Mouse (Mus musculus) neural tube, embryonic 11.5 days (tissue): ENCODE measurements at regions not wholly inside any gene's neighbourhood (a gene's known extent, or its start where the extent isn't known, plus 50 kb on each side); places are given as distances from the start of the nearest gene placed in this dataset.

Experiments used
- ATAC-seq: fragments of 200-750 bp; cut with Nextera tagmentation; 2 replicates; pipeline ENCODE4 v1.8.0; 2017; ENCODE audit warnings: moderate number of reproducible peaks, mild to moderate bottlenecking, moderate TSS enrichment, moderate library complexity; ENCODE audit not compliant: insufficient read depth, low FRiP score, low TSS enrichment
- DNase-seq: peaks from one replicate; pipeline ENCODE4 v3.0.0-alpha.2; 2015; ENCODE audit warnings: low spot score
- H3K27ac ChIP-seq: fragments of 300-500 bp; sonication (generic); 2 replicates; pipeline ENCODE4 v1.5.1; 2014; ENCODE audit warnings: low read depth, mild to moderate bottlenecking, low read length
- H3K27me3 ChIP-seq: fragments of 300-500 bp; sonication (generic); 2 replicates; pipeline ENCODE4 v1.6.1; 2014; ENCODE audit warnings: mild to moderate bottlenecking, low read length, mixed read lengths; ENCODE audit not compliant: control insufficient read depth, insufficient read depth
- H3K36me3 ChIP-seq: fragments of 300-500 bp; sonication (generic); 2 replicates; pipeline ENCODE4 v1.6.1; 2014; ENCODE audit warnings: mild to moderate bottlenecking, low read length, moderate library complexity, mixed read lengths; ENCODE audit not compliant: control insufficient read depth, insufficient read depth
- H3K4me1 ChIP-seq: fragments of 300-500 bp; sonication (generic); 2 replicates; pipeline ENCODE4 v1.6.1; 2014; ENCODE audit warnings: low read length, mixed read lengths; ENCODE audit not compliant: control insufficient read depth, insufficient read depth
- H3K4me2 ChIP-seq: fragments of 300-500 bp; sonication (generic); 2 replicates; pipeline ENCODE4 v1.6.1; 2014; ENCODE audit warnings: low read depth, mild to moderate bottlenecking, moderate library complexity
- H3K4me3 ChIP-seq: fragments of 300-500 bp; sonication (generic); 2 replicates; pipeline ENCODE4 v1.5.1; 2014; ENCODE audit warnings: low read depth, low read length
- H3K9ac ChIP-seq: fragments of 300-500 bp; sonication (generic); 2 replicates; pipeline ENCODE4 v1.6.1; 2014; ENCODE audit warnings: mild to moderate bottlenecking, low read length
- H3K9me3 ChIP-seq: fragments of 300-500 bp; sonication (generic); 2 replicates; pipeline ENCODE4 v1.6.1; 2016; ENCODE audit warnings: low read length; ENCODE audit not compliant: control insufficient read depth
- WGBS: fragments of 180-500 bp; shearing (Covaris S2); extraction: QIAGEN DNeasy Blood & Tissue Kit; methylation state at CpG from one replicate; pipeline ENCODE4 v1.1.7; 2014; 5-methylcytosine and 5-hydroxymethylcytosine counted together

DNA sequence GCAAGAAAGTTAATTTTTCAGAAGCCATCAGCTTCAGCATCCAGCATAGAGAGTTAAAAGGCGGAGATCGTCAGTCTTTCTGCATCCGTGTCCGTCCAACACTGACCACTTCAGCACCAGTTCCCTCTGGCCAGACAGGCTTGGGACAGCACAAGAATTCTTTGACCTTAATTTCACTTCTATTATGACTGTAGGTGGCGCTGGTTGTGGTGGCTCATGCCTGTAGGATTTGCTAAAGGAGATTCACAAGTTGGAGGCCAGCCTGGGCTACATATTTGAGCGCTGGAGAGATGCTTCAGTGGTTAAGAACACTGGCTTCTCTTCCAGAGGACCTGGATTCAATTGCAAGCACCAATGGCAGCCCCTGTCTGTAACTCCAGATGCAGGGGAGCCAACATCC is 66.0 kb downstream of the Amer2 start:
- Histone ChIP-seq H3K9ac (no peak overlapping the region), H3K9me3 (no peaks in the 10 kb centered on the region), H3K27me3 (no peaks in the 10 kb centered on the region), H3K4me1 (no peaks in the 10 kb centered on the region), H3K4me2 (no peak overlapping the region), H3K4me3 (no peak overlapping the region), H3K36me3 (no peaks in the 10 kb centered on the region), H3K27ac (no peak overlapping the region)
- 60% methylated on average over 6 of the region's 6 CpGs for WGBS
- DNase-seq (no peak), ATAC-seq (no peak)

DNA sequence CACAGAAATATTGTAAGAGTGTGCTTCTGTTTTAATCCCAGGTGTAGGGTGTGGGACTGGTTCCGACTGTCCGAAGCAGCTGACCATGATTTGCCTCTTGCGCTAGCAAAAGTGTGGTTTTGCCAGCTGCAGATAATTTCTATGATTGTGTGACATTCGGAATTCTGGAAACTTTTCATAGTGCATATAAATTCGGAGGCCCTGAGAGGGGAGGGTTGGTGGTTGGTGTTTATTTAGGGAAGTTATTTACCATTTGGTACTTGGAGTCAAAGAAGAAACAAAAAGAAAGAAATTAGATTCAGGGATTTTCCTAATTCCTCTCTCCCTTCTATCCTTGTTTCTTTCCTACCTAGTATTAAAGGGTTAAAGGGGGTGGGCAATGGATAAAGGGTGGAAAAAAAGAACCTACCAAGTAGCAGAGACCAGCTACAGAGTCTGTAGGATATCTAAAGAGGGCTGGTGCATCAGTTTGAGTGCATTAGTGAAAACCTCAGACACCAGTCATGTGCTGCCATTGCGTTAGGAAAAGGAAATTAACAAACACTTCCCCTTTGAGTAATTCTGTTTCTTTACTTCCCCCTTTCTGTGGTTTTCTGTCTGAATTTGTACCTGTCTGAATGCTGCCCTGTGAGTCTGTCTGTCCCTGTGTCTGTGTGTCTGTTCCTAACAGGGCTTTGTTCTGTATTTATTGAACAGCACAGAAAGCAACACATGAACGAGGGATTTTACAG is 70.9 kb downstream of the Amer2 start:
- Histone ChIP-seq H3K27me3 (no peaks in the 10 kb centered on the region), H3K4me3 (no peak overlapping the region), H3K36me3 (no peaks in the 10 kb centered on the region), H3K4me2 (no peak overlapping the region), H3K4me1 (no peaks in the 10 kb centered on the region), H3K27ac (no peak overlapping the region), H3K9me3 (no peaks in the 10 kb centered on the region), H3K9ac (no peak overlapping the region)
- no peak for ATAC-seq
- 86% methylated on average over 7 of the region's 7 CpGs for WGBS
- no peak for DNase-seq

DNA sequence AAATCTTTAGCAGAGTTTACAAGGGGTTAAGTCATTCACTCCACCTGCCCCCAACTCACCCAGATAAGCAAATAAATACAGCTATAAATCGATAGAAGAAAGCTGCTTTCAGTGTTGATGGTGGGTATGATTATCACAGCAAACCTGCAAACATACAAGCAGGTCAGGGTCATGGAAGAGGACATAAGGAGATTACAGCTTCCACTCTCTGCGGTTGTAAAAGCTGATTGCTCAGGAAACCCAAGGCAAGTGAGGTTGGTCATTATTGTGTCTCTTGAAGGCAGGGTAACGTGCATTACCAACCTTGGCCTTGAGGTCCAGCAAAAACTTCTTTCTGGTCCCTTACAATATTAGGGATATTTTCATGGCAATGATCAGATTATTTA is 71.5 kb downstream of the Amer2 start:
- ATAC-seq (no peak), DNase-seq (no peak)
- no peak overlapping the region for H3K4me2 ChIP-seq
- WGBS = 66% methylated on average over 3 of the region's 3 CpGs
- no peak overlapping the region for H3K9ac ChIP-seq
- H3K4me3 ChIP-seq = no peak overlapping the region
- H3K9me3 ChIP-seq = no peaks in the 10 kb centered on the region
- no peaks in the 10 kb centered on the region for H3K27me3 ChIP-seq
- no peaks in the 10 kb centered on the region for H3K36me3 ChIP-seq
- H3K27ac ChIP-seq = no peak overlapping the region
- H3K4me1 ChIP-seq = no peaks in the 10 kb centered on the region

DNA sequence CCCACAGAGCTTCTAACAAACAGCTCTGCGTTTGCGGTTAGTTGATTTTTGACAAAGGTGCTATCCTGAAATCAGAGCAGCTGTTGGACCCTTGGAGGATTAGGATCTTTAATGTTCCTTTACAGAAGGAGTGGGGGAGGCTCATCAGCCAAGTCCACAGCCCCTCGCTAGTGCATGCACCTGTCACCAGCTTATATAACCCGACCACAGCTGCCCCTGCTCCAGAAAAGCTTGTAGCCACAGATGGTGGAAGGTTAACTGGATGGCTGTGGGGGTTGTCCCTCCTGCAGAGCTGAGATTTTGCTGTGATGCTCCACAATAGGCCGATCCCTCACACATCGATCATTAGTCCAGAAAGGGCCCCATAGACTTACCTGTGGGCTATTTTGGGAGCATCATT is 73.0 kb downstream of the Amer2 start:
- no peaks in the 10 kb centered on the region for H3K36me3 ChIP-seq
- DNase-seq (no peak), ATAC-seq (no peak)
- no peaks in the 10 kb centered on the region for H3K9me3 ChIP-seq
- no peaks in the 10 kb centered on the region for H3K4me1 ChIP-seq
- no peak overlapping the region for H3K9ac ChIP-seq
- no peak overlapping the region for H3K4me3 ChIP-seq
- H3K27ac ChIP-seq = no peak overlapping the region
- no peaks in the 10 kb centered on the region for H3K27me3 ChIP-seq
- no peak overlapping the region for H3K4me2 ChIP-seq
- 78% methylated on average over 6 of the region's 6 CpGs for WGBS

- 93% methylated on average over 9 of the region's 9 CpGs for WGBS
- Histone ChIP-seq H3K4me1 (no peaks in the 10 kb centered on the region), H3K36me3 (no peaks in the 10 kb centered on the region), H3K9ac (no peak overlapping the region), H3K27ac (no peak overlapping the region), H3K4me3 (no peak overlapping the region), H3K9me3 (no peaks in the 10 kb centered on the region), H3K4me2 (no peak overlapping the region), H3K27me3 (no peaks in the 10 kb centered on the region)
- no peak for DNase-seq
- ATAC-seq = no peak
Observed at GRCm38 (mm10) chr14:60451216-60451615, 78.2 kb downstream of the Amer2 start.

DNA sequence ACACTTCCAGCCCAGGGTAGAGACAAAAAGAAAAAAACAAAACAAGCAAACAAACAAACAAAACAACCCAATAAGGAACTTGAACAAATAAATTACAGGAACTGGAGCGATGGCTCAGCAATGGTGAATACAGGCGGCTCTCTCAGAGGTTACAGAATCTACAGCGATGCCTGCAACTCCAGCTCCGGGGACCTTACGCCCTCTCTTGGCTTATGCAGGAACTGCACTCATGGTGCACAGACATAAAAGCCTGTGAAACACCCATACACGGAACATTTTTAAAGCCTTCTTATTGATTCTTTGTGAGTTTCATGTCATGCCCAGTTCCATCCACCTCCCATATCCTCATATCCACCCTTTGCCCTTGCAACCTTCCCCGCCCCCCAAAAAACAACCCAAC is 78.6 kb downstream of the Amer2 start:
- H3K36me3 ChIP-seq = no peaks in the 10 kb centered on the region
- 75% methylated on average over 7 of the region's 7 CpGs for WGBS
- no peak overlapping the region for H3K4me2 ChIP-seq
- DNase-seq = peak; percentile 30
- no peak overlapping the region for H3K27ac ChIP-seq
- ATAC-seq = no peak
- no peaks in the 10 kb centered on the region for H3K4me1 ChIP-seq
- H3K4me3 ChIP-seq = no peak overlapping the region
- no peaks in the 10 kb centered on the region for H3K9me3 ChIP-seq
- no peak overlapping the region for H3K9ac ChIP-seq
- H3K27me3 ChIP-seq = no peaks in the 10 kb centered on the region

- no peaks in the 10 kb centered on the region for H3K36me3 ChIP-seq
- 75% methylated on average over 9 of the region's 9 CpGs for WGBS
- no peak overlapping the region for H3K27ac ChIP-seq
- H3K27me3 ChIP-seq = no peaks in the 10 kb centered on the region
- H3K9ac ChIP-seq = no peak overlapping the region
- H3K9me3 ChIP-seq = no peaks in the 10 kb centered on the region
- no peak overlapping the region for H3K4me3 ChIP-seq
- ATAC-seq = no peak
- H3K4me1 ChIP-seq = no peaks in the 10 kb centered on the region
- DNase-seq = no peak
- H3K4me2 ChIP-seq = no peak overlapping the region
Observed at GRCm38 (mm10) chr14:60456767-60457166, 83.7 kb downstream of the Amer2 start.

DNA sequence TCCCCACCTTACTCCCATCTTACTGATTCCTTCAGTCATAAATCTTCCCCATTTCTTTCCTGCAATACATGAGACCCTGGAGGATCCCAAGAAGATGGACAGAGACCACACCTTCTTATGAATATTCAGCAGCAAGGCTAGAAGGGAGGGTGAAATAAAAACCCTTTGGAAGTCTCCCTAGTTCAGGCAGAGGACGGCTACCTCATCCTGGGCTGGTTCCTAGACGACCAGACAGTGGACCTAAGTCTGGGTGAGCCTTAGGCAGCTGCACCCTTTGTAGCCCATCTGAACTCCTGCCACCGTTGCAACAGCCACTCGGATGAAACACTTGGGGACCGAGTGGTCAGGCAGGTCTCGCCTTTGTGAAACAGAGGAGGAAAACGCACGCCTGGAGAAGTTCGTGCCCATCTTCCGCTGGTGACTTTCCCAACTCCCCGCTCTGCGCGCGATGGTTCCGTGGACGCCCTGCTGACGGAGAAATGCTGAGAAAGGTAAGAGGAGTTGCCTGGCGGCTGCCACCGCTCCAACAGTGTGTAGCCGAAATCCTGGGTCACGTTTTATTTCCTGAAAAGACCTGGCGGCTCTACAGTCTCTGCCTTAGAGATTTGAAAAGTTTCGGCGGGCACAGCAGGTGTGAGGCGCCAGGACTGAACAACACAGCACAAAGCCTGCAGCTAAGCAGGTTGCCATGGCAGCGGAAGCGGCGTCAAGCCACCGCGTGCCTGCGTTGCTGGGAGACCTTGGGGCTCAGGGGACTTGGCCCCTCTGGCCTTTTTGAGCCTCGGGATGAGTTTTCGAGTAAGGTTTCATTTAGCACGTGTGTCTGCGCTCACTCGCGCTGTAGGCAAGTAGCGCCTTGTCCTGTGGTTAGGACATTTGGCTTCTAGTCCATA is 112.2 kb downstream of the Amer2 start:
- peak overlapping the region; percentile 47 for H3K9ac ChIP-seq
- H3K27me3 ChIP-seq = no peaks in the 10 kb centered on the region
- DNase-seq (peak; percentile 92), ATAC-seq (peak; percentile 87)
- H3K4me1 ChIP-seq = peaks cover 8% of the 10 kb centered on the region
- peak overlapping the region; percentile 81 for H3K4me2 ChIP-seq
- no peaks in the 10 kb centered on the region for H3K9me3 ChIP-seq
- under 1% methylated on average over 38 of the region's 38 CpGs for WGBS
- no peaks in the 10 kb centered on the region for H3K36me3 ChIP-seq
- H3K27ac ChIP-seq = peak overlapping the region; percentile 64; the same call in 1 of the 2 replicates
- H3K4me3 ChIP-seq = peak overlapping the region; percentile 36

DNA sequence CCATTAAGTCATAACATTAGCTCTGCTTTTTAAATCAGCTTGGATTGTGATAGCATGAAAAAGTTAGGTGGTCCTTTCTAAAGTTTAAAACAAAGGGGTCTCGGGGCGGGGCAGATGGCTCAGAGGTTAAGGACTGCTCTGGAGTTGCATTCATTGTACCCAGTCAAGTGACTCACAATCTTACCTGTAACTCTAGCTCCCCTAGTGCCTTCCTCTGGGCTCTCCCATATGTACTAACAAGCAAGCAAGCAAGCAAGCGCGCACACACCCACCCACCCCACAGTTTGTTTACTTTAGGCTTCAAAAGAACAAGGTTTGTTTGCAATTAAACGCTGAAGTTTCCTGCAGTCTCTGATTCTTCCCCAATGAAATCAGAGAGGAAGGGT is 112.8 kb downstream of the Amer2 start:
- Histone ChIP-seq H3K4me2 (peak overlapping the region; percentile 81), H3K36me3 (no peaks in the 10 kb centered on the region), H3K9me3 (no peaks in the 10 kb centered on the region), H3K9ac (no peak overlapping the region; the same call in 1 of the 2 replicates), H3K4me1 (peaks cover 8% of the 10 kb centered on the region), H3K4me3 (peak overlapping the region; percentile 36), H3K27me3 (no peaks in the 10 kb centered on the region), H3K27ac (no peak overlapping the region)
- ATAC-seq (peak; percentile 63), DNase-seq (no peak)
- WGBS = 5% methylated on average over 5 of the region's 5 CpGs
